Mouse (Mus musculus): ENCODE measurements around the gene Spaar. TPM values are rescaled to one million over a fixed set of nuclear protein-coding genes. Genes with fewer than 3 reads are reported as not detected.

Spaar gene
- total and polyA plus RNA-seq, 3 experiments = not detected

GRCm38 (mm10) chr4:43798936-43799335, 69.1 kb downstream of the Spaar start:
- Histone ChIP-seq H3K4me1 (ENCODE audit: control insufficient read depth in 1 of 2, insufficient read depth in 2 of 2, low read length in 2 of 2) (no peaks in the 10 kb centered on the region), H3K9me3 (replicated peaks; ENCODE audit: insufficient read depth, low read length) (no peaks in the 10 kb centered on the region), H3K79me2 (ENCODE audit: control insufficient read depth, insufficient read depth, low read length, poor library complexity) (no peaks in the 10 kb centered on the region), H3K4me3 (ENCODE audit: control insufficient read depth in 1 of 2, insufficient read depth in 1 of 2, low read depth in 2 of 2, low read length in 2 of 2) (no peak overlapping the region), H3K36me3 (ENCODE audit: control insufficient read depth in 1 of 2, insufficient read depth in 2 of 2, low read length in 2 of 2) (no peaks in the 10 kb centered on the region), H3K27me3 (ENCODE audit: control insufficient read depth in 1 of 2, insufficient read depth in 2 of 2, low read length in 2 of 2) (peaks cover 2 to 13% of the 10 kb centered on the region in 2 experiments; a peak in 3 of 4 replicates), H3K27ac (ENCODE audit: control insufficient read depth, low read depth, low read length) (no peak overlapping the region), H3K9ac (ENCODE audit: control insufficient read depth, low read depth, low read length, poor library complexity, severe bottlenecking) (no peak overlapping the region)
- TF ChIP-seq POLR2A (IDR thresholded peaks at IDR 0.05; ENCODE audit: control insufficient read depth in 1 of 2, insufficient read depth in 1 of 2, low read depth in 1 of 2, low read length in 2 of 2, poor library complexity in 1 of 2) (no peak), MAFK (IDR thresholded peaks at IDR 0.05; ENCODE audit: borderline replicate concordance, low read depth, low read length) (no peak), TAL1 (IDR thresholded peaks at IDR 0.05; ENCODE audit: low read length) (no peak), CHD1 (IDR thresholded peaks at IDR 0.05; ENCODE audit: low read depth, low read length) (no peak), ZC3H11A (IDR thresholded peaks at IDR 0.05; ENCODE audit: low read depth, low read length) (no peak), HCFC1 (IDR thresholded peaks at IDR 0.05; ENCODE audit: low read depth, low read length) (no peak), MYB (IDR thresholded peaks at IDR 0.05; ENCODE audit: low read depth, low read length) (no peak), GABPA (IDR thresholded peaks at IDR 0.05; ENCODE audit: low read depth, low read length) (no peak), MYC (IDR thresholded peaks at IDR 0.05; ENCODE audit: low read depth, low read length) (no peak), UBTF (IDR thresholded peaks at IDR 0.05; ENCODE audit: borderline replicate concordance, insufficient read depth, low read depth, low read length) (no peak), EP300 (IDR thresholded peaks at IDR 0.05; ENCODE audit: low read depth in 1 of 2, low read length in 2 of 2) (no peak), RAD21 (IDR thresholded peaks at IDR 0.05; ENCODE audit: low read depth, low read length) (no peak), ZNF384 (IDR thresholded peaks at IDR 0.05; ENCODE audit: low read depth, low read length) (no peak), E2F4 (IDR thresholded peaks at IDR 0.05; ENCODE audit: borderline replicate concordance, low read depth, low read length) (no peak)
- no peak for DNase-seq (ENCODE audit: low read depth, low spot score)

Other genes starting within 250 kb of the Spaar start
- 0.08 TPM in 1 of 2 replicates, not detected in the other for gene Sit1, start 246.3 kb upstream of the Spaar start, total RNA-seq (2012; rRNA removed)
- under 1 TPM in 1 of 2 experiments, not detected in 1; 0.06 TPM for gene Sit1, start 246.3 kb upstream of the Spaar start, polyA plus RNA-seq (2012; ENCODE audit: insufficient read depth in 1 of 2, insufficient read length in 2 of 2, low read depth in 1 of 2, low replicate concordance in 2 of 2, missing spikeins in 1 of 2)
- 32.9 and 44.3 TPM in 2 replicates for gene Ccdc107, start 237.1 kb upstream of the Spaar start, total RNA-seq (2012; rRNA removed)
- gene Ccdc107, start 237.1 kb upstream of the Spaar start, polyA plus RNA-seq (2012; ENCODE audit: insufficient read depth in 1 of 2, insufficient read length in 2 of 2, low read depth in 1 of 2, low replicate concordance in 2 of 2, missing spikeins in 1 of 2) = 10 to 100 TPM in 1 of 2 experiments, not detected in 1; 56.7 TPM
- 26.3 and 26.5 TPM in 2 replicates for gene Arhgef39, start 230.3 kb upstream of the Spaar start, total RNA-seq (2012; rRNA removed)
- 10 to 100 TPM in 1 of 2 experiments, not detected in 1; 56.7 TPM for gene Arhgef39, start 230.3 kb upstream of the Spaar start, polyA plus RNA-seq (2012; ENCODE audit: insufficient read depth in 1 of 2, insufficient read length in 2 of 2, low read depth in 1 of 2, low replicate concordance in 2 of 2, missing spikeins in 1 of 2)
- 0.77 and 1.2 TPM in 2 replicates for gene Car9, start 223.1 kb upstream of the Spaar start, total RNA-seq (2012; rRNA removed)
- gene Car9, start 223.1 kb upstream of the Spaar start, polyA plus RNA-seq (2012; ENCODE audit: insufficient read depth in 1 of 2, insufficient read length in 2 of 2, low read depth in 1 of 2, low replicate concordance in 2 of 2, missing spikeins in 1 of 2) = 1 to 10 TPM in 1 of 2 experiments, not detected in 1; 3.3 TPM
- gene Tpm2, start 206.3 kb upstream of the Spaar start, total RNA-seq (2012; rRNA removed) = 0.08 TPM in 1 of 2 replicates, not detected in the other
- gene Tpm2, start 206.3 kb upstream of the Spaar start, polyA plus RNA-seq (2012; ENCODE audit: insufficient read depth in 1 of 2, insufficient read length in 2 of 2, low read depth in 1 of 2, low replicate concordance in 2 of 2, missing spikeins in 1 of 2) = not detected
- gene Creb3, start 167.7 kb upstream of the Spaar start, total RNA-seq (2012; rRNA removed) = 14.9 and 17.1 TPM in 2 replicates
- gene Creb3, start 167.7 kb upstream of the Spaar start, polyA plus RNA-seq (2012; ENCODE audit: insufficient read depth in 1 of 2, insufficient read length in 2 of 2, low read depth in 1 of 2, low replicate concordance in 2 of 2, missing spikeins in 1 of 2) = 10 to 100 TPM in 1 of 2 experiments, not detected in 1; 21.3 TPM
- gene Tln1, start 167.3 kb upstream of the Spaar start, total RNA-seq (2012; rRNA removed) = 106 and 112 TPM in 2 replicates
- 100 to 1,000 TPM in 1 of 2 experiments, 10 to 100 TPM in 1; 22.9 to 146 TPM for gene Tln1, start 167.3 kb upstream of the Spaar start, polyA plus RNA-seq (2012; ENCODE audit: insufficient read depth in 1 of 2, insufficient read length in 2 of 2, low read depth in 1 of 2, low replicate concordance in 2 of 2, missing spikeins in 1 of 2)
- gene Rgp1, start 151.3 kb upstream of the Spaar start, total RNA-seq (2012; rRNA removed) = 14.3 and 17.1 TPM in 2 replicates
- 10 to 100 TPM in 1 of 2 experiments, not detected in 1; 47.6 TPM for gene Rgp1, start 151.3 kb upstream of the Spaar start, polyA plus RNA-seq (2012; ENCODE audit: insufficient read depth in 1 of 2, insufficient read length in 2 of 2, low read depth in 1 of 2, low replicate concordance in 2 of 2, missing spikeins in 1 of 2)
- 5.7 and 6.2 TPM in 2 replicates for gene Gba2, start 151.2 kb upstream of the Spaar start, total RNA-seq (2012; rRNA removed)
- gene Gba2, start 151.2 kb upstream of the Spaar start, polyA plus RNA-seq (2012; ENCODE audit: insufficient read depth in 1 of 2, insufficient read length in 2 of 2, low read depth in 1 of 2, low replicate concordance in 2 of 2, missing spikeins in 1 of 2) = 10 to 100 TPM in 1 of 2 experiments, not detected in 1; 24.9 TPM
- 0.73 and 1.0 TPM in 2 replicates for gene Msmp, start 145.5 kb upstream of the Spaar start, total RNA-seq (2012; rRNA removed)
- 1 to 10 TPM in 1 of 2 experiments, not detected in 1; 2.5 TPM for gene Msmp, start 145.5 kb upstream of the Spaar start, polyA plus RNA-seq (2012; ENCODE audit: insufficient read depth in 1 of 2, insufficient read length in 2 of 2, low read depth in 1 of 2, low replicate concordance in 2 of 2, missing spikeins in 1 of 2)
- 0.27 and 0.49 TPM in 2 replicates for gene Npr2, start 98.1 kb upstream of the Spaar start, total RNA-seq (2012; rRNA removed)
- 1 to 10 TPM in 1 of 2 experiments, not detected in 1; 2.3 TPM for gene Npr2, start 98.1 kb upstream of the Spaar start, polyA plus RNA-seq (2012; ENCODE audit: insufficient read depth in 1 of 2, insufficient read length in 2 of 2, low read depth in 1 of 2, low replicate concordance in 2 of 2, missing spikeins in 1 of 2)
- gene Spag8, start 76.4 kb upstream of the Spaar start, total RNA-seq (2012; rRNA removed) = 0.15 and 0.29 TPM in 2 replicates
- under 1 TPM in 1 of 2 experiments, not detected in 1; 0.57 TPM for gene Spag8, start 76.4 kb upstream of the Spaar start, polyA plus RNA-seq (2012; ENCODE audit: insufficient read depth in 1 of 2, insufficient read length in 2 of 2, low read depth in 1 of 2, low replicate concordance in 2 of 2, missing spikeins in 1 of 2)
- 35.3 and 46.4 TPM in 2 replicates for gene Hint2, start 73.6 kb upstream of the Spaar start, total RNA-seq (2012; rRNA removed)
- 100 to 1,000 TPM in 1 of 2 experiments, 10 to 100 TPM in 1; 33.2 to 254 TPM for gene Hint2, start 73.6 kb upstream of the Spaar start, polyA plus RNA-seq (2012; ENCODE audit: insufficient read depth in 1 of 2, insufficient read length in 2 of 2, low read depth in 1 of 2, low replicate concordance in 2 of 2, missing spikeins in 1 of 2)
- 0.42 and 0.46 TPM in 2 replicates for gene Tmem8b, start 61.1 kb upstream of the Spaar start, total RNA-seq (2012; rRNA removed)
- 1 to 10 TPM in 1 of 2 experiments, not detected in 1; 3.6 TPM for gene Tmem8b, start 61.1 kb upstream of the Spaar start, polyA plus RNA-seq (2012; ENCODE audit: insufficient read depth in 1 of 2, insufficient read length in 2 of 2, low read depth in 1 of 2, low replicate concordance in 2 of 2, missing spikeins in 1 of 2)
- gene Fam221b, start 60.9 kb upstream of the Spaar start, total RNA-seq (2012; rRNA removed) = 7.0 and 8.8 TPM in 2 replicates
- under 1 TPM in 1 of 2 experiments, not detected in 1; 0.10 TPM for gene Fam221b, start 60.9 kb upstream of the Spaar start, polyA plus RNA-seq (2012; ENCODE audit: insufficient read depth in 1 of 2, insufficient read length in 2 of 2, low read depth in 1 of 2, low replicate concordance in 2 of 2, missing spikeins in 1 of 2)
- not detected in 2 replicates for gene Olfr70, start 29.2 kb upstream of the Spaar start, total RNA-seq (2012; rRNA removed)
- not detected for gene Olfr70, start 29.2 kb upstream of the Spaar start, polyA plus RNA-seq (2012; ENCODE audit: insufficient read depth in 1 of 2, insufficient read length in 2 of 2, low read depth in 1 of 2, low replicate concordance in 2 of 2, missing spikeins in 1 of 2)
- not detected in 2 replicates for gene Olfr71, start 19.8 kb upstream of the Spaar start, total RNA-seq (2012; rRNA removed)
- gene Olfr71, start 19.8 kb upstream of the Spaar start, polyA plus RNA-seq (2012; ENCODE audit: insufficient read depth in 1 of 2, insufficient read length in 2 of 2, low read depth in 1 of 2, low replicate concordance in 2 of 2, missing spikeins in 1 of 2) = not detected
- not detected in 2 replicates for gene Hrct1, start 2.8 kb upstream of the Spaar start, total RNA-seq (2012; rRNA removed)
- not detected for gene Hrct1, start 2.8 kb upstream of the Spaar start, polyA plus RNA-seq (2012; ENCODE audit: insufficient read depth in 1 of 2, insufficient read length in 2 of 2, low read depth in 1 of 2, low replicate concordance in 2 of 2, missing spikeins in 1 of 2)
- not detected in 2 replicates for gene Olfr159, start 41.0 kb downstream of the Spaar start, total RNA-seq (2012; rRNA removed)
- not detected for gene Olfr159, start 41.0 kb downstream of the Spaar start, polyA plus RNA-seq (2012; ENCODE audit: insufficient read depth in 1 of 2, insufficient read length in 2 of 2, low read depth in 1 of 2, low replicate concordance in 2 of 2, missing spikeins in 1 of 2)
- not detected in 2 replicates for gene Olfr156, start 93.9 kb downstream of the Spaar start, total RNA-seq (2012; rRNA removed)
- not detected for gene Olfr156, start 93.9 kb downstream of the Spaar start, polyA plus RNA-seq (2012; ENCODE audit: insufficient read depth in 1 of 2, insufficient read length in 2 of 2, low read depth in 1 of 2, low replicate concordance in 2 of 2, missing spikeins in 1 of 2)
- not detected in 2 replicates for gene Olfr157, start 110.2 kb downstream of the Spaar start, total RNA-seq (2012; rRNA removed)
- under 1 TPM in 1 of 2 experiments, not detected in 1; 0.01 TPM for gene Olfr157, start 110.2 kb downstream of the Spaar start, polyA plus RNA-seq (2012; ENCODE audit: insufficient read depth in 1 of 2, insufficient read length in 2 of 2, low read depth in 1 of 2, low replicate concordance in 2 of 2, missing spikeins in 1 of 2)
- not detected in 2 replicates for gene Olfr155, start 121.5 kb downstream of the Spaar start, total RNA-seq (2012; rRNA removed)
- gene Olfr155, start 121.5 kb downstream of the Spaar start, polyA plus RNA-seq (2012; ENCODE audit: insufficient read depth in 1 of 2, insufficient read length in 2 of 2, low read depth in 1 of 2, low replicate concordance in 2 of 2, missing spikeins in 1 of 2) = not detected
- gene Reck, start 145.5 kb downstream of the Spaar start, total RNA-seq (2012; rRNA removed) = 0.12 and 0.13 TPM in 2 replicates
- gene Reck, start 145.5 kb downstream of the Spaar start, polyA plus RNA-seq (2012; ENCODE audit: insufficient read depth in 1 of 2, insufficient read length in 2 of 2, low read depth in 1 of 2, low replicate concordance in 2 of 2, missing spikeins in 1 of 2) = under 1 TPM in 1 of 2 experiments, not detected in 1; 0.60 TPM
- 22.8 and 30.6 TPM in 2 replicates for gene Glipr2, start 227.4 kb downstream of the Spaar start, total RNA-seq (2012; rRNA removed)
- 10 to 100 TPM in 1 of 2 experiments, not detected in 1; 25.0 TPM for gene Glipr2, start 227.4 kb downstream of the Spaar start, polyA plus RNA-seq (2012; ENCODE audit: insufficient read depth in 1 of 2, insufficient read length in 2 of 2, low read depth in 1 of 2, low replicate concordance in 2 of 2, missing spikeins in 1 of 2)